Comparison of ENCODE assay signal across 8 mouse cellular contexts in genomic region chr5:124353726-124354547, GRCm38 (mm10). TPM values are rescaled to one million over a fixed set of nuclear protein-coding genes. Genes with fewer than 3 reads are reported as not detected.
A peak's percentile ranks its signal among the peaks of the same experiment; 100 is the strongest.
DNase-seq lines count a peak whose midpoint lies in the region; ATAC-seq and TF ChIP-seq lines count a peak whose summit lies in the region.

No protein-coding gene starts in this region.

- TF ChIP-seq POLR2A in lung, adult 2 months (IDR thresholded peaks at IDR 0.05; ENCODE audit: borderline replicate concordance, extremely low read depth, low read depth, low read length) = 0 out of 2 replicates have a peak, but pooled peaks have one; percentile 5

- peak overlapping the region; percentile 95 for H3K27ac ChIP-seq in intestine, postnatal 0 days (ENCODE audit: low read depth, low read length)
- H3K27ac ChIP-seq in neural tube, embryonic 15.5 days (replicated peaks) = peak overlapping the region; percentile 95

- H3K9ac ChIP-seq in intestine, postnatal 0 days (ENCODE audit: low read depth, low read length) = peak overlapping the region; percentile 98
- H3K9ac ChIP-seq in neural tube, embryonic 15.5 days (replicated peaks) = peak overlapping the region; percentile 86

- peak; percentile 68 for TF ChIP-seq CTCF in intestine, postnatal 0 days (IDR thresholded peaks at IDR 0.05; ENCODE audit: low read depth)
- TF ChIP-seq CTCF in lung, adult 2 months (IDR thresholded peaks at IDR 0.05; ENCODE audit: insufficient read depth, low read length) = no peak

- ATAC-seq in common myeloid progenitor, adult 5-6 weeks (replicated peaks; ENCODE audit: low read depth, poor library complexity, severe bottlenecking) = 0 out of 2 replicates have a peak, but pooled peaks have one; percentile 24
- ATAC-seq in intestine, postnatal 0 days = peak; percentile 17
- 0 out of 2 replicates have a peak, but pooled peaks have one; percentile 6 for ATAC-seq in neural tube, embryonic 15.5 days (ENCODE audit: low FRiP score)

- H3K4me3 ChIP-seq in intestine, postnatal 0 days (ENCODE audit: low read depth, low read length) = peak overlapping the region; percentile 96
- peak overlapping the region; percentile 70 for H3K4me3 ChIP-seq in lung, adult 2 months (replicated peaks; ENCODE audit: extremely low read depth, low read depth, low read length)
- peak overlapping the region; percentile 83 for H3K4me3 ChIP-seq in neural tube, embryonic 15.5 days (replicated peaks)

- H3K36me3 ChIP-seq in intestine, postnatal 0 days (ENCODE audit: control insufficient read depth, insufficient read depth) = peaks cover 8% of the 10 kb centered on the region; the same call in 1 of the 2 replicates
- H3K36me3 ChIP-seq in neural tube, embryonic 15.5 days = peaks cover 5% of the 10 kb centered on the region; the same call in 1 of the 2 replicates

- H3K9me3 ChIP-seq in intestine, postnatal 0 days (ENCODE audit: control insufficient read depth) = no peaks in the 10 kb centered on the region
- no peaks in the 10 kb centered on the region for H3K9me3 ChIP-seq in neural tube, embryonic 15.5 days (replicated peaks)

- under 1% methylated on average over 72 of the region's 132 CpGs for WGBS in intestine, postnatal 0 days
- under 1% methylated on average over 71 of the region's 132 CpGs for WGBS in lung, adult 2 months
- WGBS in neural tube, embryonic 15.5 days = under 1% methylated on average over 79 of the region's 132 CpGs

- H3K27me3 ChIP-seq in intestine, postnatal 0 days (replicated peaks; ENCODE audit: control insufficient read depth, insufficient read depth, low read length) = no peaks in the 10 kb centered on the region
- no peaks in the 10 kb centered on the region for H3K27me3 ChIP-seq in neural tube, embryonic 15.5 days (replicated peaks)

- intact Hi-C loops in gastrocnemius, postnatal 36 days (cut with DNase I) = loop anchor here (5.0 kb wide), 1 partner anchor 188 kb away; the partner anchor contains the start of gene Tmed2

- peaks cover 8% of the 10 kb centered on the region; the same call in 1 of the 2 replicates for H3K4me1 ChIP-seq in intestine, postnatal 0 days (replicated peaks; ENCODE audit: control insufficient read depth, insufficient read depth, low read length)
- peaks cover 14% of the 10 kb centered on the region for H3K4me1 ChIP-seq in lung, adult 2 months (ENCODE audit: control insufficient read depth, insufficient read depth, low read length)
- peaks cover 52% of the 10 kb centered on the region for H3K4me1 ChIP-seq in neural tube, embryonic 15.5 days

- peak overlapping the region; percentile 93 for H3K4me2 ChIP-seq in intestine, postnatal 0 days (replicated peaks; ENCODE audit: low read depth)
- peak overlapping the region; percentile 84 for H3K4me2 ChIP-seq in neural tube, embryonic 15.5 days

- peak; percentile 49 to 62 for DNase-seq in layer of hippocampus, postnatal 10 days (ENCODE audit: low spot score in 2 of 2)
- no peak for DNase-seq in layer of hippocampus, adult 11-12 months (ENCODE audit: low spot score)
- peak; percentile 50 to 56 for DNase-seq in gastrocnemius, postnatal 36 days
- DNase-seq in lung, adult 2 months = peak; percentile 65
- DNase-seq in thymus, postnatal 10 days (ENCODE audit: low spot score in 2 of 2) = peak; percentile 65 to 71

RNA-seq across cellular contexts. Expression of gene Cdk2ap1, which starts 8.9 kb away (rescaled TPM):
- total RNA-seq in layer of hippocampus, postnatal 10 days (2021) = 100 to 1,000 TPM in 1 of 2 experiments, 10 to 100 TPM in 1; 97.5 to 106 TPM
- 151 and 188 TPM in 2 replicates for total RNA-seq in common myeloid progenitor, adult 5-6 weeks (2017)
- 100 to 1,000 TPM; 121 to 128 TPM for total RNA-seq in gastrocnemius, postnatal 36 days (2021)
- polyA plus RNA-seq in intestine, postnatal 0 days (2015; fragmentation: Nextera tagmentation; extraction: Ambion mirVana) = 43.3 and 53.6 TPM in 2 replicates
- 79.4 and 86.2 TPM in 2 replicates for polyA plus RNA-seq in lung, adult 2 months (2012; rRNA removed)
- 49.7 and 89.0 TPM in 2 replicates for polyA plus RNA-seq in neural tube, embryonic 15.5 days (2015; fragmentation: Nextera tagmentation; extraction: Ambion mirVana)

RNA-seq across cellular contexts. Expression of gene 2810006K23Rik, which starts 26.0 kb away (rescaled TPM):
- 10 to 100 TPM in 1 of 2 experiments, 1 to 10 TPM in 1; 9.9 to 12.7 TPM for total RNA-seq in layer of hippocampus, postnatal 10 days (2021)
- total RNA-seq in common myeloid progenitor, adult 5-6 weeks (2017) = 22.9 and 25.5 TPM in 2 replicates
- 1 to 10 TPM; 6.0 to 6.4 TPM for total RNA-seq in gastrocnemius, postnatal 36 days (2021)
- polyA plus RNA-seq in intestine, postnatal 0 days (2015; fragmentation: Nextera tagmentation; extraction: Ambion mirVana) = 5.0 TPM in 2 replicates
- 3.4 and 3.7 TPM in 2 replicates for polyA plus RNA-seq in lung, adult 2 months (2012; rRNA removed)
- polyA plus RNA-seq in neural tube, embryonic 15.5 days (2015; fragmentation: Nextera tagmentation; extraction: Ambion mirVana) = 13.4 and 14.4 TPM in 2 replicates

RNA-seq across cellular contexts. Expression of gene Mphosph9, which starts 26.2 kb away (rescaled TPM):
- 10 to 100 TPM; 21.9 to 24.2 TPM for total RNA-seq in layer of hippocampus, postnatal 10 days (2021)
- total RNA-seq in common myeloid progenitor, adult 5-6 weeks (2017) = 40.4 and 41.3 TPM in 2 replicates
- 1 to 10 TPM; 1.9 to 2.7 TPM for total RNA-seq in gastrocnemius, postnatal 36 days (2021)
- polyA plus RNA-seq in intestine, postnatal 0 days (2015; fragmentation: Nextera tagmentation; extraction: Ambion mirVana) = 2.5 and 2.6 TPM in 2 replicates
- polyA plus RNA-seq in lung, adult 2 months (2012; rRNA removed) = 2.4 and 3.3 TPM in 2 replicates
- 10.7 and 12.6 TPM in 2 replicates for polyA plus RNA-seq in neural tube, embryonic 15.5 days (2015; fragmentation: Nextera tagmentation; extraction: Ambion mirVana)

Comparison
In these comparisons a context has a peak if more than half of its experiments do, and no peak if none do; other contexts are left out.
1. RNA of gene Mphosph9, which starts 26.2 kb away (total RNA-seq): 40.4 to 41.3 TPM in common myeloid progenitor, adult 5-6 weeks and 21.9 to 24.2 TPM in layer of hippocampus, postnatal 10 days; 1.9 to 2.7 TPM in gastrocnemius, postnatal 36 days; every median in the first group is over 4 times any median in the second.
2. Peak in every context shown above with its lines, with median percentiles within 50 percentile points of each other: ATAC-seq and H3K4me3 ChIP-seq.